28 mouse cellular contexts compared by ENCODE assay signal in genomic region chr11:4545401-4545800, GRCm38 (mm10). TPM values are rescaled to one million over a fixed set of nuclear protein-coding genes. Genes with fewer than 3 reads are reported as not detected.
DNase-seq lines count a peak whose midpoint lies in the region; ATAC-seq and TF ChIP-seq lines count a peak whose summit lies in the region.
"Had no signal": no experiment of that assay in that cellular context is flagged by ENCODE, and none has a peak within 500 bp of the region (broad histone marks: within the 10 kb centered on the region; RNA-seq: fewer than 3 reads in every experiment).

No protein-coding gene starts in this region.

- no peaks in the 10 kb centered on the region for H3K27me3 ChIP-seq in limb, embryonic 12.5 days
- no peaks in the 10 kb centered on the region for H3K27me3 ChIP-seq in limb, embryonic 10.5 days (ENCODE audit: low read depth, poor library complexity, severe bottlenecking)
- H3K27me3 ChIP-seq in liver, embryonic 13.5 days = no peaks in the 10 kb centered on the region
- H3K27me3 ChIP-seq: embryonic facial prominence, embryonic 12.5 days; hindbrain, embryonic 15.5 days; megakaryocyte, embryonic 14.5 days had no signal

- H3K9ac ChIP-seq in limb, embryonic 12.5 days (replicated peaks) = no peak overlapping the region
- peak overlapping the region; percentile 46 for H3K9ac ChIP-seq in liver, embryonic 13.5 days
- H3K9ac ChIP-seq: embryonic facial prominence, embryonic 12.5 days; hindbrain, embryonic 15.5 days had no signal

- TF ChIP-seq CTCF in bone marrow macrophage, adult 2 months (IDR thresholded peaks at IDR 0.05; ENCODE audit: low read depth, low read length) = no peak
- no peak for TF ChIP-seq CTCF in left cerebral cortex, adult 2 months (IDR thresholded peaks at IDR 0.05)

- no peak for DNase-seq in limb, embryonic 10.5 days (ENCODE audit: low spot score)
- no peak for DNase-seq in liver, embryonic 13.5 days
- no peak for DNase-seq in layer of hippocampus, adult 9-10 months (ENCODE audit: low spot score)
- no peak for DNase-seq in heart, adult 9 months (ENCODE audit: low spot score in 2 of 2)
- no peak for DNase-seq in left cerebral cortex, adult 2 months (ENCODE audit: extremely low spot score in 1 of 2, low spot score in 2 of 2)
- DNase-seq: adrenal gland, adult 2 months; cerebellum, adult 11 months; embryo, embryonic 11 days; gastrocnemius, postnatal 10 days; heart, postnatal 14 days; kidney, adult 11 months; kidney, postnatal 14 days; lung, postnatal 4 days; midbrain, embryonic 14.5 days; right cerebral cortex, postnatal 4 days; thymus, adult 18-20 months; thymus, postnatal 25 days had no signal

- intact Hi-C loops in left cerebral cortex, adult 2 months (cut with DNase I) = no loop called here

- H3K36me3 ChIP-seq in limb, embryonic 12.5 days = no peaks in the 10 kb centered on the region
- H3K36me3 ChIP-seq in limb, embryonic 10.5 days = no peaks in the 10 kb centered on the region
- peaks cover 13% of the 10 kb centered on the region for H3K36me3 ChIP-seq in liver, embryonic 13.5 days
- H3K36me3 ChIP-seq: embryonic facial prominence, embryonic 12.5 days; hindbrain, embryonic 10.5 days; hindbrain, embryonic 15.5 days had no signal

- H3K4me2 ChIP-seq in limb, embryonic 12.5 days = peak overlapping the region; percentile 21; the same call in 1 of the 2 replicates
- peak overlapping the region; percentile 11; the same call in 1 of the 2 replicates for H3K4me2 ChIP-seq in liver, embryonic 13.5 days
- H3K4me2 ChIP-seq: embryonic facial prominence, embryonic 12.5 days; hindbrain, embryonic 15.5 days had no signal

- H3K9me3 ChIP-seq in limb, embryonic 12.5 days = no peaks in the 10 kb centered on the region
- H3K9me3 ChIP-seq in limb, embryonic 10.5 days (replicated peaks) = no peaks in the 10 kb centered on the region
- H3K9me3 ChIP-seq in liver, embryonic 13.5 days (replicated peaks) = no peaks in the 10 kb centered on the region
- H3K9me3 ChIP-seq: embryonic facial prominence, embryonic 12.5 days; hindbrain, embryonic 10.5 days; hindbrain, embryonic 15.5 days; megakaryocyte, embryonic 14.5 days had no signal

- H3K4me3 ChIP-seq in limb, embryonic 12.5 days (replicated peaks) = no peak overlapping the region
- H3K4me3 ChIP-seq in limb, embryonic 10.5 days = no peak overlapping the region
- H3K4me3 ChIP-seq in bone marrow macrophage, adult 2 months (ENCODE audit: insufficient read depth, low read length) = no peak overlapping the region
- no peak overlapping the region for H3K4me3 ChIP-seq in liver, embryonic 13.5 days (replicated peaks)
- H3K4me3 ChIP-seq in left cerebral cortex, adult 2 months = no peak overlapping the region
- H3K4me3 ChIP-seq: embryonic facial prominence, embryonic 12.5 days; hindbrain, embryonic 10.5 days; hindbrain, embryonic 15.5 days; megakaryocyte, embryonic 14.5 days had no signal

- peaks cover 49% of the 10 kb centered on the region for H3K4me1 ChIP-seq in limb, embryonic 12.5 days (replicated peaks)
- peaks cover 29% of the 10 kb centered on the region for H3K4me1 ChIP-seq in limb, embryonic 10.5 days
- H3K4me1 ChIP-seq in bone marrow macrophage, adult 2 months (ENCODE audit: control insufficient read depth, insufficient read depth, low read length) = peaks cover 37% of the 10 kb centered on the region
- H3K4me1 ChIP-seq in liver, embryonic 13.5 days (replicated peaks) = peaks cover 87% of the 10 kb centered on the region
- H3K4me1 ChIP-seq: hindbrain, embryonic 10.5 days; hindbrain, embryonic 15.5 days had no signal

- no peak overlapping the region for H3K27ac ChIP-seq in limb, embryonic 12.5 days
- H3K27ac ChIP-seq in limb, embryonic 10.5 days = no peak overlapping the region
- 0 out of 2 replicates have a peak overlapping the region, but pooled peaks have one; percentile 6 for H3K27ac ChIP-seq in bone marrow macrophage, adult 2 months (ENCODE audit: insufficient read depth, low read depth, low read length)
- H3K27ac ChIP-seq in liver, embryonic 13.5 days = peak overlapping the region; percentile 91
- H3K27ac ChIP-seq in left cerebral cortex, adult 2 months = no peak overlapping the region
- H3K27ac ChIP-seq: embryonic facial prominence, embryonic 12.5 days; hindbrain, embryonic 10.5 days; hindbrain, embryonic 15.5 days; stomach, postnatal 0 days had no signal

- no peak for TF ChIP-seq POLR2A in bone marrow macrophage, adult 2 months (IDR thresholded peaks at IDR 0.05; ENCODE audit: borderline replicate concordance, low read depth, low read length)

- 53% methylated on average over 4 of the region's 4 CpGs for WGBS in limb, embryonic 12.5 days
- 61% methylated on average over 4 of the region's 4 CpGs for WGBS in limb, embryonic 10.5 days
- 49% methylated on average over 4 of the region's 4 CpGs for WGBS in liver, embryonic 13.5 days (ENCODE audit: insufficient replicate concordance)

- no peak for ATAC-seq in limb, embryonic 12.5 days (ENCODE audit: insufficient number of reproducible peaks, insufficient read depth, low FRiP score, low TSS enrichment, low read depth)
- no peak for ATAC-seq in liver, embryonic 13.5 days (ENCODE audit: low read depth)
- ATAC-seq: activated CD4-positive, CD25-positive, alpha-beta regulatory T cell, adult 4 months; forebrain, embryonic 14.5 days; inflammation-experienced regulatory T-cells, adult 6 months; lung, postnatal 0 days had no signal

RNA-seq across cellular contexts. Expression of gene Mtmr3, which starts 49.3 kb away (rescaled TPM):
- polyA plus RNA-seq in limb, embryonic 12.5 days (2016; fragmentation: Nextera tagmentation; extraction: Ambion mirVana) = 39.5 and 40.0 TPM in 2 replicates
- polyA plus RNA-seq in limb, embryonic 10.5 days (2016; fragmentation: Nextera tagmentation; extraction: Ambion mirVana) = 26.6 and 31.4 TPM in 2 replicates
- polyA plus RNA-seq in bone marrow macrophage, adult 2 months (2012; ENCODE audit: insufficient read depth, insufficient read length, missing spikeins) = 43.1 and 43.5 TPM in 2 replicates
- polyA plus RNA-seq in liver, embryonic 13.5 days (2015; fragmentation: Nextera tagmentation; extraction: Ambion mirVana) = 24.0 and 28.1 TPM in 2 replicates
- 10 to 100 TPM; 67.3 to 72.7 TPM for total RNA-seq in left cerebral cortex, adult 2 months (2021)

Comparison
In these comparisons a context has a peak if more than half of its experiments do, and no peak if none do; other contexts are left out.
1. H3K27ac ChIP-seq: peak in bone marrow macrophage, adult 2 months (single experiment) and liver, embryonic 13.5 days (single experiment); none in limb, embryonic 12.5 days (single experiment), limb, embryonic 10.5 days (single experiment) and left cerebral cortex, adult 2 months (single experiment).